Mouse (Mus musculus): Measurements from ENCODE around the gene Ttc1. TPM values are rescaled to one million over a fixed set of nuclear protein-coding genes. Genes with fewer than 3 reads are reported as not detected.

Gene Ttc1
- polyA plus RNA-seq, 1 experiment from 2014 or later, result 54.6 TPM

GRCm38 (mm10) chr11:43696623-43697022 lies 51.2 kb downstream of the Ttc1 start:
- Histone ChIP-seq H3K27ac (ENCODE audit: low read depth, low read length) (no peak overlapping the region), H3K4me2 (replicated peaks; ENCODE audit: low read depth) (no peak overlapping the region), H3K9me3 (ENCODE audit: control insufficient read depth) (no peaks in the 10 kb centered on the region), H3K4me3 (ENCODE audit: low read depth, low read length) (no peak overlapping the region), H3K36me3 (ENCODE audit: control insufficient read depth, insufficient read depth) (peaks cover 29% of the 10 kb centered on the region), H3K27me3 (replicated peaks; ENCODE audit: control insufficient read depth, insufficient read depth, low read length) (no peaks in the 10 kb centered on the region), H3K4me1 (replicated peaks; ENCODE audit: control insufficient read depth, insufficient read depth, low read length) (0 out of 2 replicates have a peak, but pooled peaks cover 6% of the 10 kb centered on the region), H3K9ac (ENCODE audit: low read depth, low read length) (no peak overlapping the region)
- 90% methylated on average over 4 of the region's 4 CpGs for WGBS
- TF ChIP-seq CTCF (IDR thresholded peaks at IDR 0.05; ENCODE audit: low read depth), result no peak
- ATAC-seq, result no peak

GRCm38 (mm10) chr11:43688850-43689249 lies 59.0 kb downstream of the Ttc1 start:
- no peaks in the 10 kb centered on the region for H3K9me3 ChIP-seq (ENCODE audit: control insufficient read depth)
- TF ChIP-seq CTCF (IDR thresholded peaks at IDR 0.05; ENCODE audit: low read depth), result no peak
- H3K27me3 ChIP-seq (replicated peaks; ENCODE audit: control insufficient read depth, insufficient read depth, low read length), result no peaks in the 10 kb centered on the region
- no peak overlapping the region for H3K9ac ChIP-seq (ENCODE audit: low read depth, low read length)
- no peaks in the 10 kb centered on the region for H3K4me1 ChIP-seq (replicated peaks; ENCODE audit: control insufficient read depth, insufficient read depth, low read length)
- WGBS, result 97% methylated on average over 1 of the region's 1 CpGs
- H3K27ac ChIP-seq (ENCODE audit: low read depth, low read length), result no peak overlapping the region
- no peak overlapping the region for H3K4me2 ChIP-seq (replicated peaks; ENCODE audit: low read depth)
- peaks cover 42% of the 10 kb centered on the region for H3K36me3 ChIP-seq (ENCODE audit: control insufficient read depth, insufficient read depth)
- no peak for ATAC-seq
- no peak overlapping the region for H3K4me3 ChIP-seq (ENCODE audit: low read depth, low read length)

DNA sequence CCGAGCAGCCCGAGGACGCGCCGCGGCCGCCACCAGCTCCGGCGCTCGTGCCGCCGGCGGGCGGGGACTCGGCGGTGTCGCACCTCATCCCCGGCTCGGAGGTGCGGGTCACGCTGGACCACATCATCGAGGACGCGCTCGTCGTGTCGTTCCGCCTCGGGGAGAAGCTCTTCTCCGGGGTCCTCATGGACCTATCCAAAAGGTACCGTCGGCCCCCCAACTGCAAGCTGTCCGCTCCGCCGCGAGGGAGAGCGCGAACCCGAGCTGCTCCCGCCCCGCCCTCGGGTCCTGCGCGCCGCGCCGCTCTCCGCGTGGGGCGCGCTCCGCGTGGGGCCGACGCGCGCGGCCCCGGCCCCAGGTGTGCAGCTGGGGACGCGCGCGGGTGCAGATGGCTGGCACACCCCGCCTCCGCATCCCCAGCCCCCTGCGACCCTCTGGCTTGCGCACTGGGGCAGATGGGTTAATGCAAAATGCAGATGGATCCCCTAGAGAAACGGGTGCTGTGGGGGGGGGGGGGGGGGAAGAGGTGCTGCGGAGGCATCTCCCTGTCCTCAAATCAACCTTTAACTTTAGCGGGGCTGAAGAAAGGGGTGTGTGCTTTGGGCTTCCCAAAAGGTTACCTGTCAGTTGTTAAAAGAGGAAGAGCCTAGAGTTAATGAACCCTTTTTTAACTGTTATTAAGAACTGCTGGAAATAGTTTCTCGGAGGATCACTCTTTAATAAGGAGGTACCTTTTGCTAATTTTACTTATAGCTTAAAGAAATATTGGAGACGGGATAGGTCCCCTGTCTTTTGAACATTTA lies 65.2 kb downstream of the Ttc1 start:
- TF ChIP-seq CTCF (IDR thresholded peaks at IDR 0.05; ENCODE audit: low read depth), result no peak; the same call in 1 of the 2 replicates
- WGBS, result under 1% methylated on average over 66 of the region's 72 CpGs
- peaks cover 3% of the 10 kb centered on the region; the same call in 1 of the 2 replicates for H3K4me1 ChIP-seq (replicated peaks; ENCODE audit: control insufficient read depth, insufficient read depth, low read length)
- peak overlapping the region; percentile 98 for H3K9ac ChIP-seq (ENCODE audit: low read depth, low read length)
- peak; percentile 42 for ATAC-seq
- H3K4me3 ChIP-seq (ENCODE audit: low read depth, low read length), result peak overlapping the region; percentile 95
- H3K9me3 ChIP-seq (ENCODE audit: control insufficient read depth), result no peaks in the 10 kb centered on the region
- peak overlapping the region; percentile 94 for H3K27ac ChIP-seq (ENCODE audit: low read depth, low read length)
- H3K27me3 ChIP-seq (replicated peaks; ENCODE audit: control insufficient read depth, insufficient read depth, low read length), result no peaks in the 10 kb centered on the region
- H3K4me2 ChIP-seq (replicated peaks; ENCODE audit: low read depth), result peak overlapping the region; percentile 91
- H3K36me3 ChIP-seq (ENCODE audit: control insufficient read depth, insufficient read depth), result peaks cover 4% of the 10 kb centered on the region; the same call in 1 of the 2 replicates

GRCm38 (mm10) chr11:43681472-43682414 lies 66.1 kb downstream of the Ttc1 start, which contains the start of gene Pwwp2a:
TSS of gene Pwwp2a (plus strand) at chr11:43681998.
- Histone ChIP-seq H3K4me3 (ENCODE audit: low read depth, low read length) (peak within 1 kb of the TSS; percentile 95), H3K36me3 (ENCODE audit: control insufficient read depth, insufficient read depth) (no peaks in the 10 kb centered on the region), H3K4me1 (replicated peaks; ENCODE audit: control insufficient read depth, insufficient read depth, low read length) (peaks cover 3% of the 10 kb centered on the region; the same call in 1 of the 2 replicates), H3K9ac (ENCODE audit: low read depth, low read length) (peak within 1 kb of the TSS; percentile 98), H3K9me3 (ENCODE audit: control insufficient read depth) (no peaks in the 10 kb centered on the region), H3K27ac (ENCODE audit: low read depth, low read length) (peak within 1 kb of the TSS; percentile 94), H3K27me3 (replicated peaks; ENCODE audit: control insufficient read depth, insufficient read depth, low read length) (no peaks in the 10 kb centered on the region), H3K4me2 (replicated peaks; ENCODE audit: low read depth) (peak within 1 kb of the TSS; percentile 91)
- peak; percentile 23 for TF ChIP-seq CTCF (IDR thresholded peaks at IDR 0.05; ENCODE audit: low read depth)
- WGBS, result under 1% methylated on average over 47 of the region's 87 CpGs
- peak; percentile 99 for ATAC-seq

Other genes starting within 250 kb of the Ttc1 start
- gene Ccnjl, start 219.2 kb downstream of the Ttc1 start, polyA plus RNA-seq (2015; fragmentation: Nextera tagmentation; extraction: Ambion mirVana), result 15.8 and 19.1 TPM in 2 replicates
- gene 4933415A04Rik, start 161.0 kb downstream of the Ttc1 start, polyA plus RNA-seq (2015; fragmentation: Nextera tagmentation; extraction: Ambion mirVana), result 5.3 and 7.9 TPM in 2 replicates
- gene Fabp6, start 146.5 kb downstream of the Ttc1 start, polyA plus RNA-seq (2015; fragmentation: Nextera tagmentation; extraction: Ambion mirVana), result 88.4 and 127 TPM in 2 replicates
- gene Pwwp2a, start 66.0 kb downstream of the Ttc1 start, polyA plus RNA-seq (2015; fragmentation: Nextera tagmentation; extraction: Ambion mirVana), result 12.1 and 12.5 TPM in 2 replicates
- 0.16 and 0.27 TPM in 2 replicates for gene Adra1b, start 153.2 kb upstream of the Ttc1 start, polyA plus RNA-seq (2015; fragmentation: Nextera tagmentation; extraction: Ambion mirVana)